Mouse (Mus musculus) lung, postnatal 14 days (tissue): Measurements from ENCODE around the gene Ripor3.

Experiments used
- DNase-seq: peaks from one replicate; pipeline ENCODE4 v3.0.0; 2021

Ripor3 gene

GRCm38 (mm10) chr2:167930975-167931374 is 79.4 kb downstream of the Ripor3 start:
- DNase-seq = no peak
